Mouse (Mus musculus) CH12.LX (cell line): ENCODE data around the gene Tspear.

Experiments
- CHD2 ChIP-seq: IDR thresholded peaks from 2 replicates; pipeline ENCODE4 v1.6.1; 2011; ENCODE audit warnings: low read length, improper control_type of control experiment
- CTCF ChIP-seq, 2 experiments: IDR thresholded peaks in 1 of 2; conservative IDR thresholded peaks in 1 of 2; 2 replicates each; pipeline ENCODE4 v1.5.1; 2011 to 2012; ENCODE audit warnings: low read depth in 2 of 2, low read length in 2 of 2, improper control_type of control experiment in 1 of 2, inconsistent platforms in 1 of 2, mild to moderate bottlenecking in 1 of 2, moderate library complexity in 1 of 2
- EP300 ChIP-seq: IDR thresholded peaks from 2 replicates; pipeline ENCODE4 v1.6.1; 2011; ENCODE audit warnings: low read length, improper control_type of control experiment
- ETS1 ChIP-seq: conservative IDR thresholded peaks from 2 replicates; pipeline ENCODE4 v1.6.1; 2012; ENCODE audit warnings: low read depth, mild to moderate bottlenecking, inconsistent platforms, low read length, improper control_type of control experiment, moderate library complexity
- HCFC1 ChIP-seq: IDR thresholded peaks from 2 replicates; pipeline ENCODE4 v1.6.1; 2012; ENCODE audit warnings: low read depth, mild to moderate bottlenecking, inconsistent platforms, low read length, improper control_type of control experiment
- MAX ChIP-seq: IDR thresholded peaks from 2 replicates; pipeline ENCODE4 v1.6.1; 2011; ENCODE audit warnings: low read length, improper control_type of control experiment
- NRF1 ChIP-seq: IDR thresholded peaks from 2 replicates; pipeline ENCODE4 v1.6.1; 2014; ENCODE audit warnings: low read depth, mild to moderate bottlenecking, inconsistent platforms, low read length, improper control_type of control experiment, moderate library complexity
- POLR2A ChIP-seq: IDR thresholded peaks from 2 replicates; pipeline ENCODE4 v1.6.1; 2011; ENCODE audit warnings: low read depth, mild to moderate bottlenecking, improper control_type of control experiment, low read length
- TCF12 ChIP-seq: IDR thresholded peaks from 2 replicates; pipeline ENCODE4 v1.6.1; 2014; ENCODE audit warnings: low read depth, mild to moderate bottlenecking, inconsistent platforms, low read length, improper control_type of control experiment
- UBTF ChIP-seq: IDR thresholded peaks from 2 replicates; pipeline ENCODE4 v1.6.1; 2012; ENCODE audit warnings: low read depth, mild to moderate bottlenecking, inconsistent platforms, low read length, improper control_type of control experiment, moderate library complexity
- USF1 ChIP-seq: IDR thresholded peaks from 2 replicates; pipeline ENCODE4 v1.6.1; 2014; ENCODE audit warnings: low read depth, mild to moderate bottlenecking, inconsistent platforms, low read length, improper control_type of control experiment

DNA sequence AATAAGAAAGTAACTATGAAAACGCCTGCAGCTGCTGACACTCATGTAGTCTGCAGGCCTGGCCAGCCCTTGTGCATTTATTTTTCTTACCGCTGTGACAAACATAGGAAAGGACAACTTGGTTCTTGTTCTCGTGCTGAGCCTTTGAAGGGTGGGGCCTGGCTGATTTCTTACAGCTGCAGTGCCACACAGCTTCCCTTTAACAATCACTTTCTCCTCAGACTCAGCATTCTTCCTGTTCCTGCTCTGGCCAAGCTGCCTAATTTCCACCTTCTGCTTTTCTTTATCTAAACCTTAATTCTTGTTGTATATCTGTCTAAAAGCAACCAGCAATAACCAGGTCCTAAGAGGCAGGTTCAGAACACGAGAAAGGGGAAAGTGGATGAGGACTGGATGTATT lies 27.4 kb downstream of the Tspear start:
- TF ChIP-seq USF1 (no peak), POLR2A (no peak), EP300 (no peak), TCF12 (no peak), CTCF (conservative IDR thresholded peaks at IDR 0.05 in 1 of 2, IDR thresholded peaks at IDR 0.05 in 1 of 2; ENCODE audit: low read depth in 2 of 2, low read length in 2 of 2) (no peak), ETS1 (no peak), HCFC1 (no peak), NRF1 (no peak), UBTF (no peak), MAX (no peak), CHD2 (no peak)
